Mouse (Mus musculus) limb, embryonic 10.5 days (tissue): Measurements from ENCODE around the gene Podn. TPM values are rescaled to one million over a fixed set of nuclear protein-coding genes. Genes with fewer than 3 reads are reported as not detected.

ENCODE experiments used
- DNase-seq: peaks from one replicate; pipeline ENCODE4 v3.0.0-alpha.2; 2017; ENCODE audit warnings: low spot score
- H3K27ac ChIP-seq: fragments of 300-500 bp; sonication (generic); 2 replicates; pipeline ENCODE4 v1.5.1; 2016; ENCODE audit warnings: mild to moderate bottlenecking
- H3K27me3 ChIP-seq: fragments of 300-500 bp; sonication (generic); 2 replicates; pipeline ENCODE4 v1.6.1; 2016; ENCODE audit warnings: low read depth, mild to moderate bottlenecking; ENCODE audit not compliant: poor library complexity, severe bottlenecking
- H3K36me3 ChIP-seq: fragments of 300-500 bp; sonication (generic); 2 replicates; pipeline ENCODE4 v1.6.1; 2016; ENCODE audit warnings: mild to moderate bottlenecking, moderate library complexity
- H3K4me1 ChIP-seq: fragments of 300-500 bp; sonication (generic); 2 replicates; pipeline ENCODE4 v1.6.1; 2016
- H3K4me3 ChIP-seq: fragments of 300-500 bp; sonication (generic); 2 replicates; pipeline ENCODE4 v1.5.1; 2016; ENCODE audit warnings: mild to moderate bottlenecking, moderate library complexity
- H3K9me3 ChIP-seq: fragments of 300-500 bp; sonication (generic); replicated peaks from 2 replicates; pipeline ENCODE4 v1.6.1; 2016; ENCODE audit warnings: mild to moderate bottlenecking
- WGBS: fragments of 180-500 bp; shearing (Covaris S2); methylation state at CpG from one replicate; pipeline ENCODE4 v1.1.7; 2016; 5-methylcytosine and 5-hydroxymethylcytosine counted together
- microRNA-seq: library from miRNA; unstranded; fragments of <30 nt; microRNA quantifications from one replicate; pipeline ENCODE4, GENCODE M21; 2017
- polyA plus RNA-seq: library from polyadenylated mRNA; unstranded; fragments of >200 nt; fragmentation: Nextera tagmentation; extraction: Ambion mirVana; gene quantifications from 2 replicates; pipeline ENCODE4 v1.2.1, GENCODE M21; 2016

Gene Podn
- polyA plus RNA-seq, 1 experiment from 2014 or later: 0.33 TPM

DNA sequence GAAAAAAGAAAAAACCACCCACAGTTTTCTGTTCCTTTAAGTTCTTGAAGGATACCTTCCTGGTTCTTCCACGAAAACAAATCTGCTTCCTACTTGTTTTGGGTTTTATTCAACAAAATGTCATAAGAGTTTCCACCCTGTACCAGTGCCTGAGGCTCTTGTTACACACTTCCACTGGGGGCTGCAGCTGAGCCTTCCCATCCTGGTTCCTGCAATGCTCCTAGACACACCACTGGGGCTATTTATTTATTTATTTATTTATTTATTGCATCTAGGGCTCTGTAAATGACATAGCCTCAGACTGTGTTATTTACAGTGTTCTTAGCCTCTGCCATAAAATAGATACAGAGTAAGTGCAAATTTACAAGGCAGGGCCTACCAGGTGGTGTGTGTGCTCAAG is 112.5 kb downstream of the Podn start:
- Histone ChIP-seq H3K27ac (peak overlapping the region; percentile 77), H3K27me3 (no peaks in the 10 kb centered on the region), H3K4me1 (peaks cover 35% of the 10 kb centered on the region), H3K9me3 (no peaks in the 10 kb centered on the region), H3K4me3 (no peak overlapping the region), H3K36me3 (no peaks in the 10 kb centered on the region)
- DNase-seq: no peak
- 92% methylated on average over 1 of the region's 1 CpGs for WGBS

DNA sequence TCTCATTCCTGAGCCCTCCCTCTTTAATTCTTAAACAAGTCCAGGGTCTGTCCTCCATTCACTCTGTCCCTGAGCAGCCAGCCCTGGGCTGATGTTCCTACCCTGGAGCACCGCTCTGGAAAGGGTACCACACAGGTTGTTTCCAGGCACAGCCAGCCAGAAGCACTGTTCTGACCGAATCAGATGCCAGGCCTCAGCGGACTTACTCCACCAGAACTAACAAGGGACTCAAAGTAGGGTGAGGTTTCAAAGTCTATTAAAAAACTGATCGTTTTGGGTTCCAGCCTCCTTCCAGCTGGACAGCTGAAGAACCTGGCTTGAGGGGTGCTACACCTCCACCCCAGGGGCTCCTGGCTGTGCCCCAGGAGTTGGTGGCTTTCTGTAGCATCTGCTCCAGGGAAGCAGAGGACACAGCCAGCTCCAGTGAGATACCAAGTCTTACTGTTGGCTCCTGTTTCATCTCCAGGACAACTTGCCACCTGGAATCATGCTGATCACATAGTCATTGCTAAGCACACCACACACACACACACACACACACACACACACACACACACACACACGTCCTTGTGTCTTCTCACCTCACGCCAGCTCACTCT is 116.1 kb downstream of the Podn start:
- H3K27ac ChIP-seq: peak overlapping the region; percentile 47; the same call in 1 of the 2 replicates
- 83% methylated on average over 6 of the region's 6 CpGs for WGBS
- peaks cover 40% of the 10 kb centered on the region for H3K4me1 ChIP-seq
- no peak for DNase-seq
- no peaks in the 10 kb centered on the region for H3K36me3 ChIP-seq
- no peaks in the 10 kb centered on the region for H3K27me3 ChIP-seq
- H3K9me3 ChIP-seq: no peaks in the 10 kb centered on the region
- H3K4me3 ChIP-seq: no peak overlapping the region

DNA sequence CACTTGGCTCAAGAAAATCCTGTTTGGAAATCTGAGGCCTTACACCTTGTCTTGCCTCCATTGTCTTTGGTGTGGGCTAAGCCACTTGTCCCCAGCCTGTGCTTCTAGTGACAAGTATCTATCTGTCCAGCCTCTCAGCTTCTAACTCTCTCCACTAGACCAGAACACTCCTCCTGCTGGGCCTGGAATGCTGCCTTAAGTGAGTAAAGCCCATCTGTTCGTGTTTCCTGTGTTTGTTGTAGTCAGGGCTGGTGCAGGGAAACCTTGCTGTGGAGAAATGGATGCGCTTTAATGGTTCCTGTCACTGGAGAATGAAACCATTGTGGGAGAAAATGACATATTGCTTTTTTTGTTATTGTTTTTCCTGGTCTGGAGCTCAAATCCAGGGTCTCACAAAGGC is 116.7 kb downstream of the Podn start:
- Histone ChIP-seq H3K27me3 (no peaks in the 10 kb centered on the region), H3K27ac (peak overlapping the region; percentile 53), H3K4me3 (no peak overlapping the region), H3K36me3 (no peaks in the 10 kb centered on the region), H3K9me3 (no peaks in the 10 kb centered on the region), H3K4me1 (peaks cover 34% of the 10 kb centered on the region)
- DNase-seq: no peak
- 46% methylated on average over 2 of the region's 2 CpGs for WGBS

DNA sequence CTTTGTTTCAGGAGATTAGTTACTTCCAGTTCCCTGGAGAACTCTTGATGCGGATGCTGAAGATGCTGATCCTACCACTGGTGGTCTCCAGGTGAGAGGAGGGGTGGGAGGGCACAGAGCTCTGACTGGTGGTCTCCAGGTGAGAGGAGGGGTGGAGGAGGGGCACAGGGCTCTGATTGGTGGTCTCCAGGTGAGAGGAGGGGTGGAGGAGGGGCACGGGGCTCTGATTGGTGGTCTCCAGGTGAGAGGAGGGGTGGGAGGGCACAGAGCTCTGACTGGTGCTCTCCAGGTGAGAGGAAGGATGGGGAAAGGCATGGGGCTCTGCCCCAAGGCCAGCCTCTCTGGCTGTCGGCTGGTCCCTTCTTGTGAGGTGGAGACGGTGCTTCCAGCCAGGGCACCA is 118.7 kb downstream of the Podn start:
- Histone ChIP-seq H3K27ac (no peak overlapping the region), H3K4me3 (no peak overlapping the region), H3K36me3 (no peaks in the 10 kb centered on the region), H3K9me3 (no peaks in the 10 kb centered on the region), H3K4me1 (peaks cover 23% of the 10 kb centered on the region; the same call in 1 of the 2 replicates), H3K27me3 (no peaks in the 10 kb centered on the region)
- WGBS: 51% methylated on average over 4 of the region's 4 CpGs
- DNase-seq: no peak

DNA sequence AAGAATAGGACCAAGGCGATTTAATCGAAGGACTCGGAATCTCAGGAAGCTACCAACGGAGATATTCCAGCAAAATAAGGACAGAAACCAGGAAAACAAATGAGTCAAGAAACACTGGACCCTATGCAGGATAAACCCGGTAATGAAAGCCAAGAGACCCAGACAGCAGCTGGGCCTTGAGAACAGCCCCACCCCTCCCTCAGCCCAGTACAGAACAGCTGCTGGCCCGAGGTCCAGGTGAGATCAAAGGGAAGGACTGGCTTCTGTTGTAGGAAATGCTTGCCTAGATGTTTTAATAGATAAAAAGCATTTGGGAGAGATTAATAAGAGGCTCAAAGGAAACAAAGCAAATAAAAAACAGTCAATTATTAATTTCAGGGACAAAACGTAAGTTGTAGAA is 121.2 kb downstream of the Podn start:
- 71% methylated on average over 7 of the region's 7 CpGs for WGBS
- no peak overlapping the region for H3K27ac ChIP-seq
- peaks cover 29% of the 10 kb centered on the region for H3K4me1 ChIP-seq
- no peaks in the 10 kb centered on the region for H3K27me3 ChIP-seq
- no peaks in the 10 kb centered on the region for H3K36me3 ChIP-seq
- H3K4me3 ChIP-seq: no peak overlapping the region
- DNase-seq: no peak
- no peaks in the 10 kb centered on the region for H3K9me3 ChIP-seq

DNA sequence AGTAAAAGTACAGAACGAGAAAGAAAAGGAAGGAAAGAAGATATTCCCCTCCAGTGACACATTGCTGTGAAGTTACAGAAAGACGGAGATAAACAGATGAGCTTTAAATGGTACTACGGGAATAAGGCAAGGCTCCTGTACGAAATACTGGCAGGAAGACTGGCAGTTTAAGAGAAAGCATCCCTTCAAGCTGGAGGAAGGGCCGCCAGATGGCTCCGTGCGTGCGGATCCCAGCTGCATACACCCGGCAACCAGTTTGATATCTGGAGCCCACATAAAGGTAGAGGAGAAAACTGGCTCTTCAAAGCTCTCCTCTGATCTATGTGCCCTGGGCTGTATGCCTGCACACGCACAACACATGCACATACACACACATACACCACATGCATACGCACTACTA is 121.7 kb downstream of the Podn start:
- H3K4me1 ChIP-seq: peaks cover 27% of the 10 kb centered on the region
- H3K9me3 ChIP-seq: no peaks in the 10 kb centered on the region
- no peak for DNase-seq
- no peaks in the 10 kb centered on the region for H3K27me3 ChIP-seq
- no peaks in the 10 kb centered on the region for H3K36me3 ChIP-seq
- 78% methylated on average over 11 of the region's 11 CpGs for WGBS
- H3K4me3 ChIP-seq: no peak overlapping the region
- H3K27ac ChIP-seq: no peak overlapping the region

DNA sequence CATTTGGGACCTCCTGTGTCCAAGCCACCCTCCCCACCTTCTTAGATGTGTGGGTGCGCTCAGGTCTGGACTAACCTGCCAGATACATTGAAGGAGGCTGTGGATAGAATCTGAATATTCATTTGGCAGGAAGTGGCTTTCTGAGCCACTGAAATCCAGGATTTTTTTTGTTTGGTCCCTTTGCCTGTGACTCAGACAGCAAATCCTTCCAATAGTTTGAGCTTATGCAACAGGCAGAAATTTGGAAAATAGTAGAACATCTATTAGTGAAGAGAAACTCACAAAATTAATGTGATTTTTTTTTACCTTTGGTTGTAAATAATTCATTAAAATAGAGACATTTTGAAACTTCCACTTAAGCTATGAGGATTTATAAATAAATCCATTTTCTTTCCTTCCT is 125.1 kb downstream of the Podn start:
- H3K27me3 ChIP-seq: no peaks in the 10 kb centered on the region
- no peaks in the 10 kb centered on the region for H3K9me3 ChIP-seq
- H3K4me1 ChIP-seq: peaks cover 16% of the 10 kb centered on the region
- 97% methylated on average over 1 of the region's 1 CpGs for WGBS
- no peaks in the 10 kb centered on the region for H3K36me3 ChIP-seq
- no peak overlapping the region for H3K4me3 ChIP-seq
- DNase-seq: no peak
- H3K27ac ChIP-seq: no peak overlapping the region

DNA sequence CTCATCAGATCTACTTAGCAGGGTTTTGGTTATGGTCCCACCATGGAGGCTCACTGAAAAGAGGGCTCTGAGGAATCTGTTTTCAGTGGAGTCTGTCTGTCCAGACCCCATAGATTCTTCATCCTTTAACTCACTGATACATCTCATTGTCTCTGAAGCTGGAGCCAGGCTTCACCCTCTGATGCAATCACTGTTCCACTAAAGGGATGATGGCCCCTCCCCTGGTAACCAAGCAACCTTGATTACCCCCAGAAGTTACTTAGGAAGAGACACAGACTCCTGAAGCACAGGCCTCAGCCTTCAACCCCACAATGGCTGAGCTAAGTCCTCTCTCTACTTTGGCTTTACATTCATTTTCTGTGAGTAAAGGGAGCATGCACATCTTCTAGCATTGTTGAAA is 126.5 kb downstream of the Podn start:
- no peaks in the 10 kb centered on the region for H3K9me3 ChIP-seq
- H3K27me3 ChIP-seq: no peaks in the 10 kb centered on the region
- no peak for DNase-seq
- H3K4me3 ChIP-seq: no peak overlapping the region
- H3K27ac ChIP-seq: no peak overlapping the region
- H3K36me3 ChIP-seq: no peaks in the 10 kb centered on the region
- H3K4me1 ChIP-seq: peaks cover 16% of the 10 kb centered on the region

DNA sequence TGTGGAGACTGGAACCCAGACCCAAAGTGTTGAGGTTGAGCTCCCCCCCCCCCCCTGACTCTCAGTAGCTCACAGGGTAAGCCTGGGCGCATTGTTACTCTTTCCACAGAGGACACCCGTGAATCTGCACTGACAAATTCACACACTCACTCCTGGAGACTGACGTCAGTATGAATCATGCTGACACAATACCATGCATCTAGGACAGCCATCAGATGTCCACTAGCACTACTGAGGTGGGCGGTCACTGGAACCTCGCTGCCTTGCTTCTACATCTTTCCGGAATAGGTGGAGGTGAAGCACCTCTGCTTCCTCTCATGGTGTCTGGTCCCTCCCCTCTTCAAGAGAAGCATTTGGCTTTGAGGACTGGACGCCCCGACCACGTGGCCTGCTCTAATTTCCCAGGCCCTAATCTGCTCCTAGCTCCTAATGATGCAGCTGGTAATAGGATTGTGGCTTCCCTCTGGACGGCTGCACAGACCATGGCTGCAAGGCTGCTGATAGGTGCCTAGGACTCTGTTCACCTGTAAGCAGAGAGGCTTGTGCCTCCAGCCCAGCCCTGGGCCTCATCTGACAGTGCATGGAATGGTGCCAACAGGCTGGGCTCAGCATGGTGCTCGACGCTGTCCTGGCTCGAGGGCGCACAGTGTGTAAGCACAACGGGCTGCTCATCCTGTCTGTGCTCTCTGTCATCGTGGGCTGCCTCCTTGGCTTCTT is 128.1 kb downstream of the Podn start, which contains the start of gene Slc1a7:
Gene Slc1a7 (plus strand): TSS at position 367 of the 717 bp plus-strand sequence.
- WGBS: 84% methylated on average over 16 of the region's 16 CpGs
- Histone ChIP-seq H3K4me1 (peaks cover 16% of the 10 kb centered on the region), H3K27me3 (no peaks in the 10 kb centered on the region), H3K27ac (no peak within 1 kb of the TSS), H3K4me3 (no peak within 1 kb of the TSS), H3K9me3 (no peaks in the 10 kb centered on the region), H3K36me3 (no peaks in the 10 kb centered on the region)
- no peak for DNase-seq

DNA sequence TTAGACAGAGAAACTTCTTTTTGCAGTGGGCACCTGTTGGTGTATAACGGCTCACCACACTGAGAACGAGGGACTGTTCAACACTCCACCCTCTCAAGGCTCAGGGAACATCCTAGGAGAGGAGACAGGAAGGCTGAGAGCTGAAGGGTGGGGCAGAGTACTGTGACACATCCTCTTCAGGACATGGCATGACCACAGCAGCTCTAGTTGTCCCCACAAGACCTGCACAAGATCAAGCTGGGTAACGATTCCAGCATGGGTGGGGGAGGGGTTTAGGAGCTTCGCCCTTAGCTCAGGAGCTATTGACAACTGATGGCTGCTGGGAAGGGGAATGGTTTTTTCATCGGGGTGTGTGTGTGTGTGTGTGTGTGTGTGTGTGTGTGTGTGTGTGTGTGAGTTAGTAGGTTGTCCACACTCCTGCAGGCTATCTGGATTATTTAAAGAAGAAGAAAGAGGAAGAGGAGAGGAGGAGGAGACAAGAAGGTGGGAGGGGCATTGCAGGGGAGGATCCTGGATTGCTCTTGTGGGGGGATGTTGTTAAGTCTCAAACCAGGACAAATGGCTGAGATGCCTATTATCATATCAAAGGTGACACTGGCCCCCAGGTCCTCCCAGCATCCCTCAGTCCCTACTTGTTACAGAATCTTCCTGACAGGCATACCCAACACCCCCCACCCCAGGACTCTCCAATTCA is 129.7 kb downstream of the Podn start:
- peaks cover 29% of the 10 kb centered on the region for H3K4me1 ChIP-seq
- 47% methylated on average over 5 of the region's 5 CpGs for WGBS
- H3K36me3 ChIP-seq: no peaks in the 10 kb centered on the region
- DNase-seq: no peak
- H3K27ac ChIP-seq: no peak overlapping the region
- no peaks in the 10 kb centered on the region for H3K27me3 ChIP-seq
- no peaks in the 10 kb centered on the region for H3K9me3 ChIP-seq
- no peak overlapping the region for H3K4me3 ChIP-seq

Small RNA genes lying within 50 kb of the gene (microRNA-seq; reads per million reads assigned to microRNA genes)
- not detected for gene Mir6397

Other genes with a start within 250 kb of the Podn start
- gene Magoh, start 216.7 kb downstream of the Podn start, polyA plus RNA-seq: 242 and 271 TPM in 2 replicates
- 104 and 117 TPM in 2 replicates for gene 0610037L13Rik, start 206.6 kb downstream of the Podn start, polyA plus RNA-seq
- 39.7 and 41.6 TPM in 2 replicates for gene Cpt2, start 172.8 kb downstream of the Podn start, polyA plus RNA-seq
- gene Slc1a7, start 128.1 kb downstream of the Podn start, polyA plus RNA-seq: not detected in 2 replicates
- gene Scp2, start 48.6 kb upstream of the Podn start, polyA plus RNA-seq: 138 TPM in 2 replicates
- gene Echdc2, start 69.0 kb upstream of the Podn start, polyA plus RNA-seq: 31.2 and 32.9 TPM in 2 replicates
- gene Zyg11a, start 121.6 kb upstream of the Podn start, polyA plus RNA-seq: 0.13 TPM in 1 of 2 replicates, not detected in the other
- gene Zyg11b, start 204.7 kb upstream of the Podn start, polyA plus RNA-seq: 11.9 and 13.6 TPM in 2 replicates
- gene Coa7, start 231.7 kb upstream of the Podn start, polyA plus RNA-seq: 68.2 and 71.3 TPM in 2 replicates